Mouse (Mus musculus): ENCODE measurements around the gene Scnn1b.

GRCm38 (mm10) chr7:121946196-121946595 lies 81.4 kb downstream of the Scnn1b start:
- TF ChIP-seq CTCF (IDR thresholded peaks at IDR 0.05; ENCODE audit: extremely low read depth, insufficient read depth, insufficient read length, insufficient replicate concordance), result no peak
- TF ChIP-seq POLR2A (IDR thresholded peaks at IDR 0.05; ENCODE audit: low read depth, low read length), result no peak
